Mouse (Mus musculus): ENCODE measurements at regions not wholly inside any gene's neighbourhood (a gene's known extent, or its start where the extent isn't known, plus 50 kb on each side); places are given as distances from the start of the nearest gene placed in this dataset.

GRCm38 (mm10) chr5:93328059-93328458, 61.0 kb downstream of the Ccng2 start:
- DNase-seq = peak; percentile 84

DNA sequence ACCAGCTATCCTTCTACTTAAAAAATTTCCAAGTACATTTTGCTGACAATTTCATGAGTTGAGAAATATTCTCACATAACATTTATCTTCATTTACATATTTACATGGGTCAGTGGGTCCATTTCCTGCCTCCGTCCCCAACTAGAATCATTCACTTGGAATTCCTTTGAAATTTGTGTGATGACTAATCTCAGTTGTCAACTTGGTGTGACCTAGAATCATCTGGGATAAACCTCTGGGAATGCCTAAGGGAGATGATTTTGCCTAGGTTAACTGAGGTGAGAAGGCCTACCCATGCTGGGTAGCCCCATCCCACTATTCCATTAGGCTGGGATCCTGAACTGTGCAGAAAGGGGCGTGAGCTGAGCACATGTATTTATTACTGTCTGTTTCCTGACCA, 63.8 kb downstream of the Ccng2 start:
- DNase-seq = no peak

GRCm38 (mm10) chr5:93353101-93353500, 86.0 kb downstream of the Ccng2 start:
- no peak for DNase-seq
